Mouse (Mus musculus) urinary bladder, postnatal 25 days (tissue): ENCODE data around the gene Samd9l.
"Not testable (repeated sequence)": the region's sequence is repeated elsewhere in the genome, so short reads cannot be mapped to it uniquely, and the experiment has no call there.

Experiments
- DNase-seq: peaks from one replicate; pipeline ENCODE4 v3.0.0; 2022; ENCODE audit warnings: low spot score

Samd9l gene

GRCm38 (mm10) chr6:3343603-3344247 lies 55.6 kb downstream of the Samd9l start:
- not testable (repeated sequence) for DNase-seq

DNA sequence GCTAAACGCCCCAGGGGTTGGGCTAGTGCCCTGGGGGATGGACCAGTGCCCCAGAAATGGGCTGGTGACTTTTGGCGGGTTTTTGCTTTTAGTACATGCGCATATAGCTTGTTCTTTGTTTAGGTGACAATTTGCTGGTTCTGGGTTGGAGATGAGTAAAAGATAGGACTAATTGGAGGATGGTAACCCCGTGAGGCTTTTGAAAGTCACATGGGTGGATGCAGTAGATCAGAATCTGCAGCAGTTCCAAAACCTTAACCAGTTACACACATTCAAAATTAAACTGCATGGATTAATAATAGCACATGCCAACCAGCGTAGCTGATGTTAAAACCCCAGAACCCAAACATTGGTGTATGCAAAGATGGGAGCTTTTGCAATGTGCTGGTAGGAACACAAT lies 57.9 kb downstream of the Samd9l start:
- no peak for DNase-seq

GRCm38 (mm10) chr6:3340928-3341327 lies 58.4 kb downstream of the Samd9l start:
- DNase-seq = not testable (repeated sequence)

GRCm38 (mm10) chr6:3339131-3339530 lies 60.2 kb downstream of the Samd9l start:
- DNase-seq = not testable (repeated sequence)
